Mouse (Mus musculus): Measurements from ENCODE around the gene Slc18a3. TPM values are rescaled to one million over a fixed set of nuclear protein-coding genes. Genes with fewer than 3 reads are reported as not detected.

Slc18a3 gene
- 1.0 and 1.8 TPM in 2 replicates for polyA plus RNA-seq (2012; rRNA removed)

GRCm38 (mm10) chr14:32464601-32465505, at the start of gene Slc18a3:
Gene Slc18a3 (minus strand): TSS chr14:32464850.

GRCm38 (mm10) chr14:32513336-32514032, 48.8 kb upstream of the Slc18a3 start, which contains the start of gene Ercc6:
Gene Ercc6 (plus strand): TSS chr14:32513521.

GRCm38 (mm10) chr14:32465889-32466288, 1.2 kb upstream of the Slc18a3 start, which contains the start of gene Chat:
Gene Chat (minus strand): TSS chr14:32465989.

Other genes with a start within 250 kb of the Slc18a3 start
- 0.74 and 0.84 TPM in 2 replicates for gene Ogdhl, start 142.8 kb downstream of the Slc18a3 start, polyA plus RNA-seq (2012; rRNA removed)
- gene 1700024G13Rik, start 76.5 kb downstream of the Slc18a3 start, polyA plus RNA-seq (2012; rRNA removed): not detected in 2 replicates
- gene Chat, start 1.1 kb upstream of the Slc18a3 start, polyA plus RNA-seq (2012; rRNA removed): 0.09 and 0.67 TPM in 2 replicates
- 0.37 and 0.92 TPM in 2 replicates for gene Ercc6, start 48.7 kb upstream of the Slc18a3 start, polyA plus RNA-seq (2012; rRNA removed)
- 0.03 TPM in 1 of 2 replicates, not detected in the other for gene Prrxl1, start 134.6 kb upstream of the Slc18a3 start, polyA plus RNA-seq (2012; rRNA removed)
- gene 3425401B19Rik, start 220.4 kb upstream of the Slc18a3 start, polyA plus RNA-seq (2012; rRNA removed): 0.42 and 0.58 TPM in 2 replicates

Measured in stomach, adult 2 months (tissue).